Mouse (Mus musculus) heart, embryonic 13.5 days (tissue): Measurements from ENCODE around the gene Coro1b. TPM values are rescaled to one million over a fixed set of nuclear protein-coding genes. Genes with fewer than 3 reads are reported as not detected.
A peak's percentile ranks its signal among the peaks of the same experiment; 100 is the strongest.

Source experiments
- ATAC-seq: fragments of 200-750 bp; cut with Nextera tagmentation; 2 replicates; pipeline ENCODE4 v1.8.0; 2017; ENCODE audit warnings: moderate TSS enrichment; ENCODE audit not compliant: insufficient number of reproducible peaks, low FRiP score, low TSS enrichment; ENCODE audit errors: extremely low read depth
- H3K27ac ChIP-seq: fragments of 300-500 bp; sonication (generic); replicated peaks from 2 replicates; pipeline ENCODE4 v1.5.1; 2015; ENCODE audit warnings: moderate library complexity, mild to moderate bottlenecking, inconsistent platforms
- H3K27me3 ChIP-seq: fragments of 300-500 bp; sonication (generic); replicated peaks from 2 replicates; pipeline ENCODE4 v1.6.1; 2015; ENCODE audit warnings: mild to moderate bottlenecking, inconsistent platforms
- H3K36me3 ChIP-seq: fragments of 300-500 bp; sonication (generic); 2 replicates; pipeline ENCODE4 v1.6.1; 2015; ENCODE audit warnings: mild to moderate bottlenecking, inconsistent platforms
- H3K4me1 ChIP-seq: fragments of 300-500 bp; sonication (generic); 2 replicates; pipeline ENCODE4 v1.6.1; 2015; ENCODE audit warnings: inconsistent platforms
- H3K4me2 ChIP-seq: fragments of 300-500 bp; sonication (generic); 2 replicates; pipeline ENCODE4 v1.6.1; 2015; ENCODE audit warnings: inconsistent platforms, mild to moderate bottlenecking, moderate library complexity
- H3K4me3 ChIP-seq: fragments of 300-500 bp; sonication (generic); 2 replicates; pipeline ENCODE4 v1.5.1; 2015; ENCODE audit warnings: moderate library complexity, mild to moderate bottlenecking, inconsistent platforms
- H3K9ac ChIP-seq: fragments of 300-500 bp; sonication (generic); 2 replicates; pipeline ENCODE4 v1.6.1; 2015; ENCODE audit warnings: inconsistent platforms, mild to moderate bottlenecking, moderate library complexity
- H3K9me3 ChIP-seq: fragments of 300-500 bp; sonication (generic); 2 replicates; pipeline ENCODE4 v1.6.1; 2016; ENCODE audit warnings: inconsistent platforms
- WGBS: fragments of 180-500 bp; shearing (Covaris S2); methylation state at CpG from one replicate; pipeline ENCODE4 v1.1.7; 2015; ENCODE audit warnings: mixed read lengths; 5-methylcytosine and 5-hydroxymethylcytosine counted together
- polyA plus RNA-seq: library from polyadenylated mRNA; unstranded; fragments of >200 nt; fragmentation: Nextera tagmentation; extraction: Ambion mirVana; gene quantifications from 2 replicates; pipeline ENCODE4 v1.2.1, GENCODE M21; 2015

Coro1b gene
- polyA plus RNA-seq, 1 experiment from 2014 or later, result 107 TPM

DNA sequence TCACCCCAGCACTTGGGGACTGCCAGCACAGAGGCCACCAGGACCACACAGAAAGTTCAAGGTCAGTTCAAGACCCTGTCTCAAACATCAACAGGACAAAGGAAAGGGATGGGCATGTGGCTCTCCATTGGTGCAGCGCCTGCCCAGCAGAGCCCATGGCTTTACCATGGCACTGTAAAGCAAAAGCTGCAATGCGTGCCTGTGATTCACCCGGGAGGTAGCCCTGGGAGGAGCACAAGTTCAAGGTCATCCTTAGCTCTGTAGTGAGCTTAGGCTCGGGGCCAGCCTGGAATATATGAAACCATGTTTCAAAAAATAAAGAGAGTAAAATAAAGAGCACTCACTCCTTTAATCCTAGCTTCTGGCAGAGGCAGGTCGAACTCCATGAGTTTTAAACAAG, 3.5 kb downstream of the Coro1b start:
- ATAC-seq, result no peak
- Histone ChIP-seq H3K4me3 (no peak overlapping the region), H3K4me1 (peaks cover 42% of the 10 kb centered on the region), H3K4me2 (no peak overlapping the region), H3K36me3 (peaks cover 57% of the 10 kb centered on the region), H3K9ac (no peak overlapping the region), H3K9me3 (no peaks in the 10 kb centered on the region), H3K27me3 (no peaks in the 10 kb centered on the region), H3K27ac (no peak overlapping the region)
- WGBS, result 81% methylated on average over 5 of the region's 5 CpGs

GRCm38 (mm10) chr19:4152445-4153231, 4.2 kb downstream of the Coro1b start:
- Histone ChIP-seq H3K9ac (0 out of 2 replicates have a peak overlapping the region, but pooled peaks have one; percentile 16), H3K4me2 (no peak overlapping the region), H3K27me3 (no peaks in the 10 kb centered on the region), H3K4me1 (peaks cover 41% of the 10 kb centered on the region), H3K4me3 (no peak overlapping the region), H3K9me3 (no peaks in the 10 kb centered on the region), H3K36me3 (peaks cover 65% of the 10 kb centered on the region), H3K27ac (no peak overlapping the region; the same call in 1 of the 2 replicates)
- ATAC-seq, result no peak
- WGBS, result 84% methylated on average over 8 of the region's 8 CpGs

DNA sequence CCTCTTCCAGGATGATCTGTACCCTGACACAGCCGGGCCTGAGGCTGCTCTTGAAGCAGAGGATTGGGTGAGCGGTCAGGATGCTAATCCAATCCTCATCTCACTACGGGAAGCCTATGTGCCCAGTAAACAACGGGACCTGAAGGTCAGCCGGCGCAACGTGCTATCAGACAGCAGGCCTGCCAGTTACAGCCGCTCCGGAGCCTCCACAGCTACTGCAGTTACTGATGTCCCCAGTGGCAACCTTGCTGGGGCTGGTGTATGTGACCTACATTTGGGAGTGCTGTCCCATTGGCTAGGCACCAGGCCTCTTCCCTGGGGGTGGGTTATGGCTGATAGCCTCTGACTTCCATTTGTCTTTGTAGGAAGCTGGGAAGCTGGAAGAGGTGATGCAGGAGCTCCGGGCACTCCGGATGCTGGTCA, 4.8 kb downstream of the Coro1b start, which contains the start of gene Ptprcap:
TSS of gene Ptprcap (plus strand) at position 373 of the 423 bp plus-strand sequence.
- H3K36me3 ChIP-seq, result peaks cover 71% of the 10 kb centered on the region
- ATAC-seq, result no peak
- H3K27me3 ChIP-seq, result no peaks in the 10 kb centered on the region
- H3K4me2 ChIP-seq, result no peak within 1 kb of the TSS
- no peak within 1 kb of the TSS; the same call in 1 of the 2 replicates for H3K27ac ChIP-seq
- WGBS, result 63% methylated on average over 11 of the region's 11 CpGs
- 0 out of 2 replicates have a peak within 1 kb of the TSS, but pooled peaks have one; percentile 16 for H3K9ac ChIP-seq
- H3K4me3 ChIP-seq, result no peak within 1 kb of the TSS
- peaks cover 35% of the 10 kb centered on the region for H3K4me1 ChIP-seq
- no peaks in the 10 kb centered on the region for H3K9me3 ChIP-seq

- H3K27ac ChIP-seq, result no peak overlapping the region
- H3K4me2 ChIP-seq, result no peak overlapping the region
- no peak overlapping the region for H3K9ac ChIP-seq
- H3K27me3 ChIP-seq, result no peaks in the 10 kb centered on the region
- H3K36me3 ChIP-seq, result peaks cover 84% of the 10 kb centered on the region
- H3K4me3 ChIP-seq, result no peak overlapping the region
- WGBS, result 70% methylated on average over 13 of the region's 13 CpGs
- H3K9me3 ChIP-seq, result no peaks in the 10 kb centered on the region
- H3K4me1 ChIP-seq, result peaks cover 27% of the 10 kb centered on the region
- ATAC-seq, result no peak
Observed at GRCm38 (mm10) chr19:4154437-4155222, 6.2 kb downstream of the Coro1b start.

DNA sequence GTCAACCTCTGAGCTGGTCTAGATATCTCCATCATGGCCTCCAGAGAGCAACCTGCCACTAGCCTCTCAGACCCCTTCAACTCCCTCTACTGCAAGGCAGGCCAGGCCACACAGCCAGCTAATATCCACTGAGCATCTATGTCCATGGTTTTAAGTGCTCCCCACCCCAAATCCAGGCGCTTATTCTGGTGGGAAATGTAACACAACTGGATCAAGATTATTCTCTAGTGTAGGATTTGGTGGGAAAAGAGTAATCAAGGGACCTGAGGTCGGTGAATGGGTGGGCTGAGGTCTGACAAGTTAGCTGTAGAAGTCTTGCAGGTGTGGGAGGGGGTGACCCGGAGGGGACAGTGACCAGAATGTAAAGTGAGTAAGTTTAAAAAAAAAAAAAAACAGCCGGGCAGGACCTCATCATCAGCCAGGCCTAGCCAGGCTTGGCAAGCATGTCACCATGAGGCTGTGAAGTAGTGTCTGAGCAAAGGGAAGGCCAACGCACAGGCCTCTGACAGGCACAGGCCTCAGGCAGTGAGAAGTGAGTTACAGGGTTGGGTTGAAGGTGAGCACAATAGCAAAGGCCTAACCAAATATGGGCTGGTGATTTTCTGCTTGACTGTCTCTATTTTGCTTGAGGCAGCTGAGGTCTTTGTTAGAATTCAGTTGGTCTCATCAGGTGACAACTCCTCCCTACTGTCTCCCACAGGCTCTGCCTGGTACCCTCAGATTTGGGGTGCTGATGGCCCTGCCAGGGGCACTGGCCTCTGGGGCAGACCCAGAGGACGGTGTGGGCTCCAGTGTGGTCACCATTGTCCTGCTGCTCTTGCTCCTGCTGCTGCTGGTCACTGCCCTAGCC, 7.0 kb downstream of the Coro1b start:
- peak overlapping the region; percentile 28; the same call in 1 of the 2 replicates for H3K9ac ChIP-seq
- WGBS, result 80% methylated on average over 6 of the region's 6 CpGs
- H3K36me3 ChIP-seq, result peaks cover 83% of the 10 kb centered on the region

GRCm38 (mm10) chr19:4156073-4156579, 7.7 kb downstream of the Coro1b start:
- H3K4me3 ChIP-seq, result no peak overlapping the region
- peaks cover 82% of the 10 kb centered on the region for H3K36me3 ChIP-seq
- H3K4me1 ChIP-seq, result peaks cover 19% of the 10 kb centered on the region
- 69% methylated on average over 20 of the region's 20 CpGs for WGBS
- H3K27me3 ChIP-seq, result no peaks in the 10 kb centered on the region
- H3K4me2 ChIP-seq, result no peak overlapping the region
- peak overlapping the region; percentile 28; the same call in 1 of the 2 replicates for H3K9ac ChIP-seq
- ATAC-seq, result no peak
- H3K27ac ChIP-seq, result no peak overlapping the region
- no peaks in the 10 kb centered on the region for H3K9me3 ChIP-seq

More for the DNA sequence above, 7.0 kb downstream of the Coro1b start:
- Histone ChIP-seq H3K4me3 (no peak overlapping the region), H3K27ac (no peak overlapping the region), H3K4me2 (no peak overlapping the region), H3K9me3 (no peaks in the 10 kb centered on the region), H3K4me1 (peaks cover 21% of the 10 kb centered on the region), H3K27me3 (no peaks in the 10 kb centered on the region)
- ATAC-seq, result no peak

- H3K4me2 ChIP-seq, result no peak overlapping the region
- no peak for ATAC-seq
- H3K4me3 ChIP-seq, result no peak overlapping the region
- peaks cover 83% of the 10 kb centered on the region for H3K36me3 ChIP-seq
- H3K9ac ChIP-seq, result peak overlapping the region; percentile 19; the same call in 1 of the 2 replicates
- 90% methylated on average over 12 of the region's 12 CpGs for WGBS
- peaks cover 15% of the 10 kb centered on the region for H3K4me1 ChIP-seq
- no peaks in the 10 kb centered on the region for H3K27me3 ChIP-seq
- H3K27ac ChIP-seq, result no peak overlapping the region
- H3K9me3 ChIP-seq, result no peaks in the 10 kb centered on the region
Observed at GRCm38 (mm10) chr19:4156771-4157170, 8.4 kb downstream of the Coro1b start.

- ATAC-seq, result no peak
- Histone ChIP-seq H3K4me2 (no peak overlapping the region), H3K4me1 (peaks cover 16% of the 10 kb centered on the region), H3K27ac (no peak overlapping the region), H3K9me3 (no peaks in the 10 kb centered on the region), H3K9ac (no peak overlapping the region), H3K27me3 (no peaks in the 10 kb centered on the region), H3K36me3 (peaks cover 62% of the 10 kb centered on the region), H3K4me3 (no peak overlapping the region)
- 93% methylated on average over 8 of the region's 8 CpGs for WGBS
Observed at GRCm38 (mm10) chr19:4159049-4159448, 10.6 kb downstream of the Coro1b start.

GRCm38 (mm10) chr19:4162646-4163542, 14.5 kb downstream of the Coro1b start, which contains the start of gene Rps6kb2:
Gene Rps6kb2, minus strand, starts transcription at chr19:4163354.
- H3K4me2 ChIP-seq, result peak within 1 kb of the TSS; percentile 97
- no peaks in the 10 kb centered on the region for H3K9me3 ChIP-seq
- peak within 1 kb of the TSS; percentile 82 for H3K4me3 ChIP-seq
- peaks cover 27% of the 10 kb centered on the region for H3K4me1 ChIP-seq
- WGBS, result 6% methylated on average over 42 of the region's 42 CpGs
- peak within 1 kb of the TSS; percentile 94 for H3K9ac ChIP-seq
- peak within 1 kb of the TSS; percentile 71 for H3K27ac ChIP-seq
- peak; percentile 73 for ATAC-seq
- peaks cover 37% of the 10 kb centered on the region for H3K36me3 ChIP-seq
- no peaks in the 10 kb centered on the region for H3K27me3 ChIP-seq

GRCm38 (mm10) chr19:4163543-4163887, 15.1 kb downstream of the Coro1b start:
- H3K27ac ChIP-seq, result peak overlapping the region; percentile 71
- 38% methylated on average over 4 of the region's 4 CpGs for WGBS
- no peaks in the 10 kb centered on the region for H3K9me3 ChIP-seq

More at GRCm38 (mm10) chr19:4163543-4163887, 15.1 kb downstream of the Coro1b start:
- H3K4me1 ChIP-seq, result peaks cover 28% of the 10 kb centered on the region
- peaks cover 31% of the 10 kb centered on the region for H3K36me3 ChIP-seq
- peak overlapping the region; percentile 82 for H3K4me3 ChIP-seq
- H3K27me3 ChIP-seq, result no peaks in the 10 kb centered on the region
- no peak for ATAC-seq
- peak overlapping the region; percentile 94 for H3K9ac ChIP-seq
- peak overlapping the region; percentile 97 for H3K4me2 ChIP-seq
